Mouse (Mus musculus): ENCODE results near the gene Creld1.
A peak's percentile ranks its signal among the peaks of the same experiment; 100 is the strongest.

Gene Creld1

DNA sequence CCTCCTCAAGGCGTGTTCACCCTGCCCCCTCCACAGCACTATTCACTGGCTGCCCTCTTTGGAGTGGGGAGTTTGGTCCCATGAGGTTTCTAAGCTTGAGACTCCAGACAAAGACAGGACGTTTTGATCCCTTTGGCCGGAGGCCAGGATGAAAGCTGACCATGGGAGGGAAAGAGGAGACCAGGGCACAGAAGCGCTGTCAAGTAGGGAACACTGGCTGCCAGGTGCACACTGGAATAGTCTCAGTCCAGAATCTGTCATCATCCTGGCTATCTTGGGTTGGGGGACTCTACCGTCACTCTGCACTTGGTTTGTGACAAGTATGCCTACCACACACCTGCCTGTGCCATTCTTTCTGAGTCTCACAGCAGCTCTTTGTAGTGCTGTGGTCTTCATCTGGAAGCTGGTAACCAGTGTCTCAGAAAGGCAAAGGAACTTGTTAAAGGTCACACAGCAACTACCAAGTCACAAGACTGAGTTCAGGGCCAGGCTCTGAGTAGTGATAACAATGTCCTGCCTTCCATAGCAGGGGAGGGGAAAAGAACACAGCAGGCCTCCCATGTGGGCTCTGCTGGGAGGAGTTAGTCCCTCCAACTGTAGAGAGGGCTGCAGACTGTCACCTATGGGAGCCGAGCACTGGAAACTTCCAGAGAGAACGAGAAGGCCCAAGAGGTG lies 25.3 kb downstream of the Creld1 start:
- DNase-seq (ENCODE audit: low read depth, low spot score), result no peak

DNA sequence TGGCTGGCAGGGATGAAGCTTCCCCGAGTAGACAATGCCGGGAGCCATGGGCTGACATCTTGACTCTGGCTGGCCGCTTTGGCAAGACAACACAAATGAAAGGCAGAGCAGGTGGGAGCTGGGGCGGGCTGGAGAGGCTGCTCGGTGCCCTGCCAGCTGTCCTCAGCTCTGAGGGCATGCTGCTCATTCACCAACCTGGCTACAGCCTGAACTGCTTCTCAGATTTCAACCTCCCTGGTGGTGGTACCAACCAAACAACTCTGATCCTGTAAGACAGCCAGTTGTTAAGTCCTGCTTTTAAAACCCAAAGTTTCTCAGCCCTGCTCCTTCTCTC lies 25.8 kb downstream of the Creld1 start:
- DNase-seq (ENCODE audit: low read depth, low spot score), result no peak

DNA sequence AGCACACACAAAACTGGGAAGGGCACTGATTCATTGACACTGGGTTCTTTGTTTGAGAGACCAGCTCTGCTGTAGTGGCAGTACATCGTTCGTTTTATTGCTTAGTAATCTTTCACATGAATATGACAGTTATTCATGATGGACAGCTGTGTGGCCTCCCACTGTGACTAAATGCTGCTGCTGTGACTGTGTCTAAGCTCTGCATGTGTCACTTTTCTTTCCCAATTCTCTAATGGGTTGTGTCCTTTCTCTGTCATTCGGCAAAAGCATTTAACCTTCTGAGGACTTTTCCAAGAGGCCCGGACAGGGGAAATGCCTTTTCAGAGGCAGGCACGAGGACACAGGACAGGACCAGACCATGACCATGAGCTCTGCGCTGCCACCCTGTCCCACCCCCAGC lies 30.8 kb downstream of the Creld1 start:
- DNase-seq (ENCODE audit: low read depth, low spot score), result no peak

DNA sequence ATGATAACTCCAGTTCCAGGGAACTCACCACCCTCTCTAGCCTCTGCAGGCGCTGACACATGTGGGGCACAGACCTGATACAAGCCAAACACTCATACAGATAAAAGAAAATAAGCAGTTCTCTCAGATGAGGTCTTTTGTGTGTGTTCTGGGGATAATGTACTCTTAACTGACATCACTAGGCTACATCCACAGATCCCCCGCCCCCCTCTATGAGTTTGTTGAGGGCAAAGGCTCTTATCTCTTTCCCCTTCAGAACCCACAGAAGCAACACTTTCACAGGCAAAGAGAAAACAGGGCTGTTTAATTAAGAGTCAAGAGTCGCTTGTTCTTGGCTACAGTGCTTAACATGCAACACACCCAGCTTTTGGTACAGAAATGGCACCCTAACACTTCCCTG lies 31.5 kb downstream of the Creld1 start:
- no peak for DNase-seq (ENCODE audit: low read depth, low spot score)

DNA sequence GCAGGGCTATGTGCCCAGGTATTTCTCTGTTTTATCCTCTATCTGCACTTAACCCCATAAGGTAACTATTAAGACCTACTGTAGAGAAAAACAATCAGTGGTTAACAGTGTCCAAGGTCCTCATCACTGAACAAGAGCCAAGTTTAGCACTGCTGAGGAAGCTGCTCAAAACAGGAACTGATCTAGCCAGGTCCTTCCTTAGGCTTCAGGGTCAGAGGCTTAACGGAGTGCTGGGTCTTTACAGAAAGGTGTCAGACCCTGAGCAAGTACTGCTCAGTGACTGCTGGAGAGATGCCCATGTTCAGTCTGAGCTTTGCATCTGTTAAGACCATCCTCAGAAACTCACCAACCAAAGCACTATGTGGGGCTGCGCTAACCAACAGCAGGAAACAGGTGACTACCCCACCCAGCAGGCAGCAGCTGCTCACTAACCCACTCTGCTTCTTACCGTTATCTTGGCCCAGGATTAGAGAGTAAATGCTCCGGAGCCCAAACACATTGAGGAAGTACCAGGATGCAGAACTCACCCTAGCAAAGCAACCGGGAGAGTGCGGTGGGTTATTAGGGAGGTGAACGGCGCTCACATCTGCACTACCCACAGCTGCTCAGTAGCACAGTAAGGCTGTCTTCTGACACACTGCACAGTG lies 34.5 kb downstream of the Creld1 start:
- DNase-seq (ENCODE audit: low read depth, low spot score), result no peak

DNA sequence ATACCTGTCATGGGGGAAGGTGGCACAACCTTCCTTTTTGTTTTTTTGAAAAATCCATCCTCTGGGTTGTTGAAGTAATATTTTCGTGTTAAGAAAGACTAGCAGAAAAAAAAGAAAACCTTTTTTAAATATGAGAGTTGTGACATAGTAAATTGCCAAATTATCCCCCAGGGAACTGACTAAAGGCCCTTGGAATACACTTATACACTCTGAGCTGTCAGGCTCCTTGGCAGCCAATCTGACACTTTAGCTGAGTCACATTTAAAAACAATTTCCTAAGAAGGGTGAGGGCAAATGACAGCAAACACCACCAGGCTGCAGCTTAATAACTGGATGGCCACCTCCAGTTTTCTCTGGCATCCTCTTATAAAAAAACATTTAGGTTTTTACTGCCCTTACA lies 39.2 kb downstream of the Creld1 start:
- DNase-seq (ENCODE audit: low read depth, low spot score), result no peak

DNA sequence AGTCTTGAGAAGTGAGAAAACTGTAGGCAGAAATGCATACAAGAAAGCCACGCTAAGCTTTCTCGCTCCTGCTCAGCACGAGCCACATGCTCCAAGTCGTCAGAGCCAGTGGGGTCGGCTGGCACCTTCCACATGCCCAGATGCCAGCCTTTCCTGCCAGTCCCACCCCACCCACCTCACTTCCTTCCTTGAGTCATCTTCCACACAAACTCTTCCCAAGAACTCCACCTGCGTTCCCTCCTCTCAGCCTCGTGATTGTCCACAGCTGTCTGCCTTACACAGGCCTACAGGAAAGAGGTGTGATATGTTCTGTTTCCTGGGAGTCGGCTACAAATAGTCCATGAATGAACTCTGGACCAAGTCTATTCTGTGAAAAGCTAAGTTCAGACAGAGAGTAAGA lies 40.3 kb downstream of the Creld1 start:
- DNase-seq (ENCODE audit: low read depth, low spot score), result no peak

DNA sequence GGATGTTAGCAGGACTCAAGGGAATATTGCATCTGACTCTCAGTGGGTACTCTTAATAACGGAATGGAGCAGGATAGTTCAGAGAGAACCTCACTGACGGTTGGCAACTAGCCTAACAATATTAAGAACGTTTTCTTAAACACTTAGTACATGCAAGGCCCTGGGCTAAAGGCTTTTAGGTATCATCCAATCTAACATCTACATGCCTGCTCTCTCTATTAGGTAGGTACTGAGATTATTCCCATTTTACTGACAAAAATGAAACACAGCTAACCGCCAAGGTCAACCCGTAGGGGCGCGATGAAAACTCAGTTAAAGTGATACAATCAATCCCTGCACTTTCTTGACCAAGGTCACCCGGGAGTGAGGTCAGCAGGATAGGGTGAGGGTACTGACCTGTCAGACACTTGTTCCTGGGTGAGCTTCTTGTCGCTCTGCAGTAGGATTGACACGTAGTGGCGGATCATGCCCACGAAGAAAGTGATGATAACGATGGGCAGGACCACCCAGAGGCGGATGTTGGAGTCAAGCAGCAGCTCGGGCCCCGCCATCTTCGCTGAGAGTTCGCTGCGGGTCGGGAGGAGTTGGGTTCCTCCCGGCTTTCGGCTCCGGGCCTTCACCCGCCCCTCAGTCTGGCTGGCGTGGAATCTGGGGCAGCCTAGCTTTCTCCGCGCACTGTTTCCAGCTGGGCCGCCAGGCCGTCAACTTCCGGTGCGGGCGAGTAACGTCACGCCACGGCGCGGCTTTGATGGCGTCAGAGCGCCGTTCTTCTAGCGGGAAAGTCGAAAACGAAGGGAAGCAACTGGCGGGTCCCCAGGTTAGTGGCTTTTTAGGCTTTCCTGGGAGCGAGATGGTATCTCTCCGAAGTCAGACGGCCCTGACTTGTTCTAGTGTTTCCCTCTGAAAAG lies 48.1 kb downstream of the Creld1 start, which contains the start of the genes Emc3 and Fancd2:
Gene Emc3 (minus strand): TSS at position 721 of the 908 bp plus-strand sequence.
Gene Fancd2 (plus strand): TSS at position 751 of the 908 bp plus-strand sequence.
- peak; percentile 58 for DNase-seq (ENCODE audit: low read depth, low spot score)

DNA sequence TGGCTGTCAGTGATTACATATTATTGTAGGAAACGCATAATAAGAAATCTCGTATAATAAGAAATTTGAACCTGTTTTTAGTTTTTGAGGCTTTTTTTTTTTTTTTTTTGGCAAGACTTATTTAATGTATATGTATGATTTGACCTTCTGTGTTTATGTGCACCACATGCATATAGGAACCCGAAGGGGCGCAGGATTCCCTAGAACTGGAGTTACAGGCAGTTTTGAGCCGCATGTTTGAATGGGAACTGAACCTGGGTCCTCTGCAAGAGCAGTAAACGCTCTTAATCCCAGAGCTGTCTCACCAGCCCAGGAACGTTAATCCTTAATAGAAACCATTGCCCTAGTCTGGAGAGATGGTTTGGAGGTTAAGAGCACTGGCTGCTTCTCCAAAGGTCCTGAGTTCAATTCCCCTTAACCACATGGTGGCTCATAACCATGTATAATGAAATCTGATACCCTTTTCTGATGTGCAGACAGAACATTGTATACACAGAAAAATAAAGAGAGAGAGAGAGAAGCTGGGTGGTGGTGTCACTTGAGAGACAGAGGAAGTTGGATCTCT lies 48.8 kb downstream of the Creld1 start:
- DNase-seq (ENCODE audit: low read depth, low spot score), result no peak

DNA sequence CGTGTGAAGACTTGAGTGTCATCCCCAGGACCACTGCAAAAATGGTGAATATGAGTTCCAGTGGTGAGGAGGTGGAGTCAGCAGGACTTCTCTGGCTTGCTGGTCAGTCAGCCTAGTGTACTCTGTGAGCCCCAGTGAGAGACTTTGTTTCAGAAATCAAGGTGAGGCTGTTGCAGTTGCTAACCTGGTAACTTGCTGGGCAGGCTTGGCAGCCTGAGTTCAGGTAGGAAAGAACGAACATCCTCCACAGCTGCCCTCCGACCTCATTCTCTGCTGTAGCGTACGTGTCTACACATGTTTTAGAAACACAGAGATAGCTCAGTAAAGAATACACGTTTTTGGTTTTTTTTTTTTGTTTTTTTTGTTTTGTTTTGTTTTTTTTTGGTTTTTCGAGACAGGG lies 51.8 kb downstream of the Creld1 start:
- DNase-seq (ENCODE audit: low read depth, low spot score), result no peak

DNA sequence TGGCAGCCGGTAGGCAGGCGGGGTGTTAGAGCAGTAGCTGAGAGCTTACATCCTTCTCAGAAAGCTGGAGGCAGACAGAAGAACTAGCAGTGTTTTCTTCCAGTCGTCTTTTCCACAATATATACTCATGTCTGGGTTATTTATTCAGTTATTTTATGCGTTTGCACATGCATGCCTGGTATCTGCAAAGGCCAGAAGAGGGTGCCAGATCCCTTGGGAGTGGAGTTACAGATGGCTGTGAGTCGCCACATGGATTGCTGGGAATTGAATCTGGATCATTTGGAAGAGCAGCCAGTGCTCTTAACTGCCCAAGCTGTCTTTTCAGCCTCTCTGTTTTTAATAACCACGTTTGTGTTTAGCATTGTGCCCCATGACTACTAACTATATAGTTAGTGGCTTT lies 58.5 kb downstream of the Creld1 start:
- DNase-seq (ENCODE audit: low read depth, low spot score), result no peak

All from telencephalon, adult 2 months (tissue).